Mouse (Mus musculus) CD4-positive naive resting alpha-beta T cell, adult 57 days (primary cell): ENCODE measurements around the gene Olfr1277. TPM values are rescaled to one million over a fixed set of nuclear protein-coding genes. Genes with fewer than 3 reads are reported as not detected.

Experiments
- total RNA-seq: library from RNA; stranded (reverse); gene quantifications from one replicate; pipeline ENCODE4 v1.2.4, GENCODE M21; 2023

Gene Olfr1277
- not detected for total RNA-seq

GRCm38 (mm10) chr2:111274006-111274405 is at the start of gene Olfr1277:
Gene Olfr1277, minus strand, starts transcription at chr2:111274106.

GRCm38 (mm10) chr2:111313717-111314116 is 39.8 kb upstream of the Olfr1277 start, which contains the start of gene Olfr1280:
Gene Olfr1280, plus strand, starts transcription at chr2:111314017.

GRCm38 (mm10) chr2:111300374-111300773 is 26.5 kb upstream of the Olfr1277 start, which contains the start of gene Olfr1279:
Gene Olfr1279, plus strand, starts transcription at chr2:111300635.

GRCm38 (mm10) chr2:111289836-111290235 is 15.9 kb upstream of the Olfr1277 start, which contains the start of gene Olfr1278:
Gene Olfr1278, plus strand, starts transcription at chr2:111290136.

GRCm38 (mm10) chr2:111254216-111254615 is 19.7 kb downstream of the Olfr1277 start, which contains the start of gene Olfr1276:
Gene Olfr1276, plus strand, starts transcription at chr2:111254516.

GRCm38 (mm10) chr2:111235186-111235585 is 38.7 kb downstream of the Olfr1277 start, which contains the start of gene Olfr1275:
Gene Olfr1275, minus strand, starts transcription at chr2:111235286.

GRCm38 (mm10) chr2:111229502-111229901 is 44.4 kb downstream of the Olfr1277 start, which contains the start of gene 4930430A15Rik:
Gene 4930430A15Rik, minus strand, starts transcription at chr2:111229602.

Other genes with a start within 250 kb of the Olfr1277 start
- gene Gm13941, start 168.1 kb downstream of the Olfr1277 start, total RNA-seq, result not detected
- gene Gm15130, start 121.2 kb downstream of the Olfr1277 start, total RNA-seq, result not detected
- gene 4930430A15Rik, start 44.5 kb downstream of the Olfr1277 start, total RNA-seq, result not detected
- not detected for gene Olfr1275, start 38.8 kb downstream of the Olfr1277 start, total RNA-seq
- gene Olfr1276, start 19.6 kb downstream of the Olfr1277 start, total RNA-seq, result not detected
- not detected for gene Olfr1278, start 16.0 kb upstream of the Olfr1277 start, total RNA-seq
- gene Olfr1279, start 26.5 kb upstream of the Olfr1277 start, total RNA-seq, result not detected
- gene Olfr1280, start 39.9 kb upstream of the Olfr1277 start, total RNA-seq, result not detected
- not detected for gene Olfr1281, start 52.4 kb upstream of the Olfr1277 start, total RNA-seq
- gene Olfr1282, start 62.0 kb upstream of the Olfr1277 start, total RNA-seq, result not detected
- gene Olfr1283, start 92.7 kb upstream of the Olfr1277 start, total RNA-seq, result not detected
- not detected for gene Olfr1284, start 101.4 kb upstream of the Olfr1277 start, total RNA-seq
- gene Olfr1286, start 149.0 kb upstream of the Olfr1277 start, total RNA-seq, result not detected
- gene Olfr1287, start 175.0 kb upstream of the Olfr1277 start, total RNA-seq, result not detected
- gene Olfr1288, start 200.0 kb upstream of the Olfr1277 start, total RNA-seq, result not detected
- not detected for gene Olfr1289, start 206.7 kb upstream of the Olfr1277 start, total RNA-seq
- gene Olfr1290, start 219.7 kb upstream of the Olfr1277 start, total RNA-seq, result not detected
- gene Olfr1291-ps1, start 223.1 kb upstream of the Olfr1277 start, total RNA-seq, result not detected